Mouse (Mus musculus): ENCODE results near the gene Fbxo9.
"Not testable (repeated sequence)": the region's sequence is repeated elsewhere in the genome, so short reads cannot be mapped to it uniquely, and the experiment has no call there.

Gene Fbxo9

GRCm38 (mm10) chr9:78108796-78109239 is at the start of gene Fbxo9, which contains the start of gene Ick:
TSS of gene Fbxo9 (minus strand) at chr9:78109065.
TSS of gene Ick (plus strand) at chr9:78109192.
- peak; percentile 93 for DNase-seq

GRCm38 (mm10) chr9:78157221-78157620 is 48.4 kb upstream of the Fbxo9 start:
- no peak for DNase-seq

- no peak for DNase-seq
Observed at GRCm38 (mm10) chr9:78154211-78154977, 45.5 kb upstream of the Fbxo9 start.

- DNase-seq, result not testable (repeated sequence)
Observed at GRCm38 (mm10) chr9:78149770-78150169, 40.9 kb upstream of the Fbxo9 start.

- DNase-seq, result no peak
Observed at GRCm38 (mm10) chr9:78148149-78148548, 39.3 kb upstream of the Fbxo9 start.

GRCm38 (mm10) chr9:78146627-78147026 is 37.8 kb upstream of the Fbxo9 start:
- DNase-seq, result peak; percentile 39

GRCm38 (mm10) chr9:78146099-78146498 is 37.2 kb upstream of the Fbxo9 start:
- DNase-seq, result peak; percentile 61

GRCm38 (mm10) chr9:78139463-78139862 is 30.6 kb upstream of the Fbxo9 start:
- no peak for DNase-seq

GRCm38 (mm10) chr9:78138044-78138676 is 29.3 kb upstream of the Fbxo9 start:
- DNase-seq, result no peak

GRCm38 (mm10) chr9:78135658-78136057 is 26.8 kb upstream of the Fbxo9 start:
- DNase-seq, result no peak

- DNase-seq, result no peak
Observed at GRCm38 (mm10) chr9:78126643-78127042, 17.8 kb upstream of the Fbxo9 start.

GRCm38 (mm10) chr9:78126007-78126406 is 17.1 kb upstream of the Fbxo9 start:
- no peak for DNase-seq

GRCm38 (mm10) chr9:78124297-78124696 is 15.4 kb upstream of the Fbxo9 start:
- no peak for DNase-seq

GRCm38 (mm10) chr9:78122939-78123712 is 14.3 kb upstream of the Fbxo9 start:
- no peak for DNase-seq

GRCm38 (mm10) chr9:78121985-78122384 is 13.1 kb upstream of the Fbxo9 start:
- no peak for DNase-seq

GRCm38 (mm10) chr9:78121358-78121757 is 12.5 kb upstream of the Fbxo9 start:
- no peak for DNase-seq

- no peak for DNase-seq
Observed at GRCm38 (mm10) chr9:78117690-78118089, 8.8 kb upstream of the Fbxo9 start.

GRCm38 (mm10) chr9:78115746-78116145 is 6.9 kb upstream of the Fbxo9 start:
- no peak for DNase-seq

- DNase-seq, result no peak
Observed at GRCm38 (mm10) chr9:78113538-78113885, 4.6 kb upstream of the Fbxo9 start.

GRCm38 (mm10) chr9:78112770-78113537 is 4.1 kb upstream of the Fbxo9 start:
- DNase-seq, result peak; percentile 92

GRCm38 (mm10) chr9:78111456-78111855 is 2.6 kb upstream of the Fbxo9 start:
- no peak for DNase-seq

- DNase-seq, result no peak
Observed at GRCm38 (mm10) chr9:78109656-78110055, 791 bp upstream of the Fbxo9 start.
